Mouse (Mus musculus) cerebral cortex, adult 2 months (tissue): ENCODE data around the gene Capn3.

Experiments used
- WGBS: fragments of 180-500 bp; shearing (Covaris S2); methylation state at CpG from one replicate; pipeline ENCODE4 v1.1.7; 2018; 5-methylcytosine and 5-hydroxymethylcytosine counted together

Gene Capn3

GRCm38 (mm10) chr2:120482506-120483389, 26.9 kb downstream of the Capn3 start:
- WGBS: 76% methylated on average over 8 of the region's 8 CpGs

- WGBS: 89% methylated on average over 3 of the region's 3 CpGs
These were observed 28.4 kb downstream of the Capn3 start for GRCm38 (mm10) chr2:120484241-120484640.

- WGBS: 59% methylated on average over 4 of the region's 4 CpGs
These were observed 37.4 kb downstream of the Capn3 start for GRCm38 (mm10) chr2:120493254-120493653.

- 43% methylated on average over 3 of the region's 3 CpGs for WGBS
These were observed 40.7 kb downstream of the Capn3 start for GRCm38 (mm10) chr2:120496511-120496910.

GRCm38 (mm10) chr2:120499971-120500471, 44.2 kb downstream of the Capn3 start:
- 58% methylated on average over 6 of the region's 6 CpGs for WGBS

- 57% methylated on average over 17 of the region's 17 CpGs for WGBS
These were observed 45.5 kb downstream of the Capn3 start for GRCm38 (mm10) chr2:120501136-120501918.

GRCm38 (mm10) chr2:120501931-120502604, 46.2 kb downstream of the Capn3 start:
- WGBS: 78% methylated on average over 13 of the region's 13 CpGs

GRCm38 (mm10) chr2:120502605-120502990, 46.8 kb downstream of the Capn3 start:
- WGBS: 66% methylated on average over 3 of the region's 3 CpGs

GRCm38 (mm10) chr2:120503094-120503493, 47.3 kb downstream of the Capn3 start:
- 74% methylated on average over 6 of the region's 6 CpGs for WGBS

- WGBS: 74% methylated on average over 5 of the region's 5 CpGs
These were observed 48.2 kb downstream of the Capn3 start for GRCm38 (mm10) chr2:120503992-120504391.

GRCm38 (mm10) chr2:120514181-120514580, 58.4 kb downstream of the Capn3 start:
- WGBS: 96% methylated on average over 4 of the region's 4 CpGs

GRCm38 (mm10) chr2:120518547-120519210, 62.9 kb downstream of the Capn3 start:
- whole genome bisulfite sequencing: 83% methylated on average over 5 of the region's 5 CpGs

GRCm38 (mm10) chr2:120526771-120527170, 71.0 kb downstream of the Capn3 start:
- 88% methylated on average over 5 of the region's 5 CpGs for WGBS

GRCm38 (mm10) chr2:120531223-120531622, 75.4 kb downstream of the Capn3 start:
- 90% methylated on average over 4 of the region's 4 CpGs for WGBS

- whole genome bisulfite sequencing: 31% methylated on average over 3 of the region's 3 CpGs
These were observed 83.5 kb downstream of the Capn3 start for GRCm38 (mm10) chr2:120539333-120539732.

GRCm38 (mm10) chr2:120539778-120540208, 84.0 kb downstream of the Capn3 start:
- WGBS: 2% methylated on average over 1 of the region's 1 CpGs

GRCm38 (mm10) chr2:120544732-120545131, 88.9 kb downstream of the Capn3 start:
- 92% methylated on average over 2 of the region's 2 CpGs for WGBS
